Mouse (Mus musculus): ENCODE data around the gene Brd4.

GRCm38 (mm10) chr17:32295901-32296300 is 11.4 kb upstream of the Brd4 start:
- TF ChIP-seq CTCF (IDR thresholded peaks at IDR 0.05; ENCODE audit: low read depth) (no peak), EP300 (optimal IDR thresholded peaks at IDR 0.05) (no peak)
